Mouse (Mus musculus) activated CD4-positive, CD25-positive, alpha-beta regulatory T cell, adult 4 months (primary cell): ENCODE data around the gene Vmn2r46. TPM values are rescaled to one million over a fixed set of nuclear protein-coding genes. Genes with fewer than 3 reads are reported as not detected.
"Not testable (repeated sequence)": the region's sequence is repeated elsewhere in the genome, so short reads cannot be mapped to it uniquely, and the experiment has no call there.

Experiments
- ATAC-seq: one replicate; pipeline ENCODE4 v1.8.0; 2017
- polyA plus RNA-seq, 2 experiments: library from polyadenylated mRNA; unstranded; fragments of 100-300 nt; shearing (Covaris generic); gene quantifications; one replicate each; pipeline ENCODE4 v1.2.1; 2017

Vmn2r46 gene
- not detected for polyA plus RNA-seq

GRCm38 (mm10) chr7:9770471-9770870, at the start of gene Vmn2r46:
Gene Vmn2r46 (minus strand): TSS chr7:9770571.
- not testable (repeated sequence) for ATAC-seq

Other genes with a start within 250 kb of the Vmn2r46 start
- not detected for gene Vmn2r47, start 70.8 kb upstream of the Vmn2r46 start, polyA plus RNA-seq
- gene Vmn2r48, start 183.0 kb upstream of the Vmn2r46 start, polyA plus RNA-seq = not detected
- under 1 TPM in 1 of 2 experiments, not detected in 1; 0.16 TPM for gene Vmn2r49, start 221.7 kb upstream of the Vmn2r46 start, polyA plus RNA-seq